ENCODE assay signal across 8 mouse cellular contexts in the genomic region with DNA sequence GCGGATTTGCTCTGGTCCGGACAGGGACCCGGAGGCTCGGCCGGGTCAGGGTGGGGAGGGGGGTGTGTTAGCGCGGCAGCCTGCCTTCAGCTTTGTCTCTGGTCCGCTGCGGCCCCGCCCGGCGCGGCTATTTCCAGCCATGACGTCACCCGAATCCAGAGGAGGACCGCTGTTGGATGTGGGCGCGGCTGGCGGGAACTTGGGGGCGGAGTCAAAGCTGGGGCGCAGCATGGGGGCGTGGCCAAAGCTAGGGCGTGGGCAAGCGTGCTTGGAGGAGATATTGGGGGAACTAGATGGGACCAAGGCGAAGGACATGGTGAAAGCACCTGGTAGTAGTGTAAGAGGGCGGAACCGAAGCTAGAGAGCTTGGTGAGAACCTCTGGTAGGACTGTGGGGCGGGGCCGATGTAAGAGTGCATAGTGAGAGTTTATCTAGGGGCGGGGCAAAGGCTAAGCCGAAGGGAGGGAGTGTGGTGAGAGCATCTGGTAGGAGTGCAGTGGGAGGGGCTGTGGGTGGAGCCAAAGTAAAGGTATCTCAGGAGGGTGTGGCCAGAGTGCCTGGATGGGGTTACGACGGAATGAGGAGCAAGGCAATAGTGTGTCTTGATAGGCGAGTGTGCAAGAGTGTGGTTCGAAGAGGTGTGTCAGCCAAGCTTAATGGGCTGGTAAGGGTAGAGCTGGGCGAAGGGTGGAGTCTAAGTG. TPM values are rescaled to one million over a fixed set of nuclear protein-coding genes. Genes with fewer than 3 reads are reported as not detected.
DNase-seq lines count a peak whose midpoint lies in the region; ATAC-seq lines count a peak whose summit lies in the region.

No protein-coding gene starts in this region.

- peak overlapping the region; percentile 85 for H3K4me3 ChIP-seq in brown adipose tissue, adult 24 weeks (ENCODE audit: insufficient read depth, low read depth, low read length)
- H3K4me3 ChIP-seq in heart, embryonic 14.5 days (ENCODE audit: control insufficient read depth in 1 of 2, insufficient read depth in 1 of 2, low read depth in 1 of 2, low read length in 2 of 2), result peak overlapping the region; percentile 79 to 84
- H3K4me3 ChIP-seq in liver, embryonic 13.5 days (replicated peaks), result peak overlapping the region; percentile 94
- H3K4me3 ChIP-seq in stomach, embryonic 16.5 days (replicated peaks; ENCODE audit: low read length), result peak overlapping the region; percentile 88

- H3K4me1 ChIP-seq in brown adipose tissue, adult 24 weeks (ENCODE audit: control insufficient read depth, insufficient read depth, insufficient read length, low read length), result peaks cover 44% of the 10 kb centered on the region
- H3K4me1 ChIP-seq in heart, embryonic 14.5 days (ENCODE audit: control insufficient read depth in 2 of 2, insufficient read depth in 2 of 2, low read length in 2 of 2), result peaks cover 16 to 45% of the 10 kb centered on the region in 2 experiments
- peaks cover 92% of the 10 kb centered on the region for H3K4me1 ChIP-seq in liver, embryonic 13.5 days (replicated peaks)
- peaks cover 24% of the 10 kb centered on the region for H3K4me1 ChIP-seq in stomach, embryonic 16.5 days (ENCODE audit: control insufficient read depth, insufficient read depth, low read length)

- peak; percentile 84 for ATAC-seq in heart, embryonic 14.5 days (ENCODE audit: insufficient number of reproducible peaks, insufficient read depth, low FRiP score, low read depth)
- ATAC-seq in liver, embryonic 13.5 days (ENCODE audit: low read depth), result peak; percentile 87
- peak; percentile 79 for ATAC-seq in stomach, embryonic 16.5 days (ENCODE audit: insufficient read depth, low FRiP score)

- DNase-seq in CD4-positive, CD25-positive, alpha-beta regulatory T cell, adult 2 months (ENCODE audit: low read depth, low spot score), result peak; percentile 95
- DNase-seq in fat pad, adult 2 months (ENCODE audit: extremely low read depth, low read depth, low spot score), result peak; percentile 62
- DNase-seq in kidney, postnatal 14 days, result peak; percentile 98
- DNase-seq in liver, embryonic 13.5 days, result peak; percentile 99
- DNase-seq in neural tube, embryonic 10.5 days (ENCODE audit: extremely low spot score, low spot score), result peak; percentile 97

- 1% methylated on average over 36 of the region's 36 CpGs for WGBS in heart, embryonic 14.5 days
- WGBS in liver, embryonic 13.5 days (ENCODE audit: insufficient replicate concordance), result under 1% methylated on average over 36 of the region's 36 CpGs
- WGBS in stomach, embryonic 16.5 days, result under 1% methylated on average over 36 of the region's 36 CpGs

- H3K4me2 ChIP-seq in heart, embryonic 14.5 days (ENCODE audit: low read length), result peak overlapping the region; percentile 82
- peak overlapping the region; percentile 92 for H3K4me2 ChIP-seq in liver, embryonic 13.5 days
- H3K4me2 ChIP-seq in stomach, embryonic 16.5 days (ENCODE audit: low read depth, low read length), result peak overlapping the region; percentile 61

- no peaks in the 10 kb centered on the region for H3K27me3 ChIP-seq in heart, embryonic 14.5 days (ENCODE audit: control insufficient read depth, insufficient read depth, low read length)
- H3K27me3 ChIP-seq in liver, embryonic 13.5 days, result no peaks in the 10 kb centered on the region
- H3K27me3 ChIP-seq in stomach, embryonic 16.5 days (ENCODE audit: control insufficient read depth, insufficient read depth, low read length), result no peaks in the 10 kb centered on the region

- no peaks in the 10 kb centered on the region for H3K9me3 ChIP-seq in heart, embryonic 14.5 days (ENCODE audit: control insufficient read depth, low read length)
- H3K9me3 ChIP-seq in liver, embryonic 13.5 days (replicated peaks), result no peaks in the 10 kb centered on the region
- no peaks in the 10 kb centered on the region for H3K9me3 ChIP-seq in stomach, embryonic 16.5 days (replicated peaks; ENCODE audit: control insufficient read depth, low read length)

- H3K36me3 ChIP-seq in heart, embryonic 14.5 days (ENCODE audit: control insufficient read depth, insufficient read depth, low read length), result peaks cover 36% of the 10 kb centered on the region
- peaks cover 35% of the 10 kb centered on the region for H3K36me3 ChIP-seq in liver, embryonic 13.5 days
- H3K36me3 ChIP-seq in stomach, embryonic 16.5 days (ENCODE audit: control insufficient read depth, insufficient read depth, low read length), result no peaks in the 10 kb centered on the region

- H3K9ac ChIP-seq in heart, embryonic 14.5 days (ENCODE audit: low read length), result peak overlapping the region; percentile 96
- H3K9ac ChIP-seq in liver, embryonic 13.5 days, result peak overlapping the region; percentile 96
- H3K9ac ChIP-seq in stomach, embryonic 16.5 days (ENCODE audit: low read length), result peak overlapping the region; percentile 95

- peak overlapping the region; percentile 86 for H3K27ac ChIP-seq in brown adipose tissue, adult 24 weeks (replicated peaks; ENCODE audit: low read depth, low read length)
- H3K27ac ChIP-seq in heart, embryonic 14.5 days (replicated peaks in 1 of 2; ENCODE audit: control insufficient read depth in 1 of 2, insufficient read depth in 1 of 2, low read depth in 2 of 2, low read length in 2 of 2), result peak overlapping the region; percentile 93 to 97
- peak overlapping the region; percentile 98 for H3K27ac ChIP-seq in liver, embryonic 13.5 days
- H3K27ac ChIP-seq in stomach, embryonic 16.5 days (ENCODE audit: low read length), result peak overlapping the region; percentile 96

RNA-seq across cellular contexts. Expression of a gene that starts 0.7 kb away (rescaled TPM):
- 6.0 and 7.7 TPM in 2 replicates for polyA plus RNA-seq in brown adipose tissue, adult 24 weeks (2012; ENCODE audit: insufficient read depth, insufficient read length, missing spikeins)
- polyA plus RNA-seq in heart, embryonic 14.5 days (2014; fragmentation: Nextera tagmentation; extraction: Ambion mirVana), result 22.3 and 23.8 TPM in 2 replicates
- 7.0 and 9.2 TPM in 2 replicates for polyA plus RNA-seq in liver, embryonic 13.5 days (2015; fragmentation: Nextera tagmentation; extraction: Ambion mirVana)
- 12.8 TPM in 2 replicates for polyA plus RNA-seq in stomach, embryonic 16.5 days (2015; fragmentation: Nextera tagmentation; extraction: Ambion mirVana)

RNA-seq across cellular contexts. Expression of a gene that starts 29.8 kb away (rescaled TPM):
- 1.6 and 2.7 TPM in 2 replicates for polyA plus RNA-seq in brown adipose tissue, adult 24 weeks (2012; ENCODE audit: insufficient read depth, insufficient read length, missing spikeins)
- polyA plus RNA-seq in heart, embryonic 14.5 days (2014; fragmentation: Nextera tagmentation; extraction: Ambion mirVana), result 0.91 and 1.2 TPM in 2 replicates
- polyA plus RNA-seq in liver, embryonic 13.5 days (2015; fragmentation: Nextera tagmentation; extraction: Ambion mirVana), result 0.38 and 0.50 TPM in 2 replicates
- 1.8 and 1.9 TPM in 2 replicates for polyA plus RNA-seq in stomach, embryonic 16.5 days (2015; fragmentation: Nextera tagmentation; extraction: Ambion mirVana)

RNA-seq across cellular contexts. Expression of a gene that starts 56.2 kb away (rescaled TPM):
- polyA plus RNA-seq in brown adipose tissue, adult 24 weeks (2012; ENCODE audit: insufficient read depth, insufficient read length, missing spikeins), result 0.63 TPM in 2 replicates
- polyA plus RNA-seq in heart, embryonic 14.5 days (2014; fragmentation: Nextera tagmentation; extraction: Ambion mirVana), result 189 and 209 TPM in 2 replicates
- polyA plus RNA-seq in liver, embryonic 13.5 days (2015; fragmentation: Nextera tagmentation; extraction: Ambion mirVana), result 586 and 708 TPM in 2 replicates
- polyA plus RNA-seq in stomach, embryonic 16.5 days (2015; fragmentation: Nextera tagmentation; extraction: Ambion mirVana), result 139 and 145 TPM in 2 replicates

Comparison
In these comparisons a context has a peak if more than half of its experiments do, and no peak if none do; other contexts are left out.
1. Peak in every context shown above with its lines: DNase-seq, ATAC-seq, H3K4me3 ChIP-seq and H3K27ac ChIP-seq.
2. RNA of a gene that starts 56.2 kb away (polyA plus RNA-seq): 586 to 708 TPM in liver, embryonic 13.5 days, 189 to 209 TPM in heart, embryonic 14.5 days and 139 to 145 TPM in stomach, embryonic 16.5 days; 0.63 TPM in brown adipose tissue, adult 24 weeks; every median in the first group is over 10 times any median in the second.